Mouse (Mus musculus): ENCODE measurements at regions not wholly inside any gene's neighbourhood (a gene's known extent, or its start where the extent isn't known, plus 50 kb on each side); places are given as distances from the start of the nearest gene placed in this dataset.

DNA sequence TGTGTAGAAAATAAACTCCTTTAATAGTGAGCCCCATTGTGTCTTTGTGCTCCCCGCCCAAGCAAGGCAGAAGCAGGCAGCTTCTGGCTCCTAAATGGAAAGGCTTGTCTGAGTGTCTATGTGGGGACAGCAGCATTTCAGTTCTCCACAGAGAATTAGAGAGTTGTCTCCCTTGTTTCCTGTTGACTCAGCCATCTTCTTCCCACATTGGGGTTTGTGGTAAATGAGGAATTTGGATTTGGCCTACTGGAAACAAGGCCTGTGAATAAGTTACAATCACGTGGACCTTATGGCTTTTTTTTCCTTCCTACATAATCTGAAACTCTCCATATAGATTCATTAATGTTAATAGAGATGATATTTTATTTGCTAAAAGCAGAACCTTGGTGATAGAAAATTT lies 158.9 kb upstream of the Lef1 start:
- TF ChIP-seq REST (IDR thresholded peaks at IDR 0.05; ENCODE audit: insufficient read depth, insufficient read length): no peak
- TF ChIP-seq MAX (IDR thresholded peaks at IDR 0.05; ENCODE audit: low read depth): no peak
- no peak for TF ChIP-seq MYOD1 (IDR thresholded peaks at IDR 0.05; ENCODE audit: control insufficient read depth in 1 of 3, insufficient read length in 2 of 3, low read depth in 2 of 3)
- TF ChIP-seq MYOG (IDR thresholded peaks at IDR 0.05; ENCODE audit: control insufficient read depth in 1 of 3, insufficient read depth in 1 of 3, insufficient read length in 2 of 3, low read depth in 2 of 3): no peak
- TF ChIP-seq TCF12 (IDR thresholded peaks at IDR 0.05; ENCODE audit: insufficient read depth, poor library complexity, severe bottlenecking): peak; percentile 5
- TF ChIP-seq SRF (IDR thresholded peaks at IDR 0.05; ENCODE audit: control insufficient read depth, insufficient read length, low read depth): no peak
- no peak for TF ChIP-seq POLR2AphosphoS2 (IDR thresholded peaks at IDR 0.05; ENCODE audit: insufficient read length, low read depth)
- TF ChIP-seq CEBPB (IDR thresholded peaks at IDR 0.05; ENCODE audit: insufficient read depth, poor library complexity, severe bottlenecking): no peak
- no peak for TF ChIP-seq TCF3 (IDR thresholded peaks at IDR 0.05; ENCODE audit: insufficient read length, low read depth)
- no peak for TF ChIP-seq POLR2A (IDR thresholded peaks at IDR 0.05; ENCODE audit: insufficient read length, low read depth)
- TF ChIP-seq USF1 (IDR thresholded peaks at IDR 0.05; ENCODE audit: low read depth): peak; percentile 91
- TF ChIP-seq E2F4 (IDR thresholded peaks at IDR 0.05; ENCODE audit: insufficient read depth): no peak
- Histone ChIP-seq H3ac (ENCODE audit: control insufficient read depth, insufficient read length) (no peak overlapping the region), H3K27me3 (ENCODE audit: control insufficient read depth, insufficient read depth, insufficient read length) (no peaks in the 10 kb centered on the region), H3K79me2 (ENCODE audit: control insufficient read depth, insufficient read depth) (no peaks in the 10 kb centered on the region), H3K36me3 (ENCODE audit: control insufficient read depth, insufficient read depth) (no peaks in the 10 kb centered on the region), H3K4me3 (no peak overlapping the region), H3K4me2 (ENCODE audit: low read depth) (peak overlapping the region; percentile 99)

DNA sequence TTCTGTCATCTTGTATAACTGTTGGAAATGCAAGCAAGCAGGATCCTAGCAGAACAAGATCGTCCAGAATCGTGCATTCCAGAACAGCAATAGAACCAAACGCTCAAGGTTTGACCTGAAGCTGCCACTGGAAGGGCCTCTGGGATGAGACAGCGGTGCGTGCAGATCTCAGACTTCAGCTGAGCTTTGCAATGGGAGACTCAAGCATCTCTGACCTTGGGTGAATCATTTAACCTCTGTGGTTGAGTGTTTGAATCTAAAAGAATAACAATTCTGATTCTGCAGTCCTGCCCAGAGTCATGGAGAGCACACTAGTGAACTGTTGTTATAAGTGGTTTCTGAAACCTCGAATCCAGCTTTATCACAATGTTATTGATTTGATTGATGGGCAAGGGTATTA lies 159.4 kb upstream of the Lef1 start:
- TF ChIP-seq MYOG (IDR thresholded peaks at IDR 0.05; ENCODE audit: control insufficient read depth in 1 of 3, insufficient read depth in 1 of 3, insufficient read length in 2 of 3, low read depth in 2 of 3) (no peak), E2F4 (IDR thresholded peaks at IDR 0.05; ENCODE audit: insufficient read depth) (no peak), MYOD1 (IDR thresholded peaks at IDR 0.05; ENCODE audit: control insufficient read depth in 1 of 3, insufficient read length in 2 of 3, low read depth in 2 of 3) (no peak), POLR2A (IDR thresholded peaks at IDR 0.05; ENCODE audit: insufficient read length, low read depth) (no peak)
- H3K4me2 ChIP-seq (ENCODE audit: low read depth): peak overlapping the region; percentile 99
- H3ac ChIP-seq (ENCODE audit: control insufficient read depth, insufficient read length): no peak overlapping the region
- no peaks in the 10 kb centered on the region for H3K79me2 ChIP-seq (ENCODE audit: control insufficient read depth, insufficient read depth)
- no peaks in the 10 kb centered on the region for H3K36me3 ChIP-seq (ENCODE audit: control insufficient read depth, insufficient read depth)
- no peak overlapping the region for H3K4me3 ChIP-seq
- H3K27me3 ChIP-seq (ENCODE audit: control insufficient read depth, insufficient read depth, insufficient read length): no peaks in the 10 kb centered on the region

DNA sequence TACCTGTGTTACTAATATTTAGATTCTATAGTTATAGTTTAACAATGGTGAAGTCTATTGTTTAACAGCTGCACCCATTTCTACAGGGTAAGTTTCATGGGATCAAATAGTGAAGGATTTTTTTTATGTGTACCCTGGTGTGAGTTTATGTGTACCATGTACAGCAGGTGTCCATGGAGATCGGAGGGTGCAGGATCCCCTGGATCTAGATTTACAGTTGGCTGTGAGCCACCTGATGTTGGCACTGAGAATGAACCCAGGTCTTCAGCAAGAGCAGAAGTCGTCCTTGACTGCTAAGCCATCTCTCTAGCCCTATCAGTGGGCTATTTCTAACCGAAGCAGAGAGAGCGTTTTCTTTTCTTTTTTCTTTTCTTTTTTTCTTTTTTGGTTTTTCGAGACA lies 162.4 kb upstream of the Lef1 start:
- no peak overlapping the region for H3K4me3 ChIP-seq
- TF ChIP-seq SRF (IDR thresholded peaks at IDR 0.05; ENCODE audit: control insufficient read depth, insufficient read length, low read depth) (no peak), CEBPB (IDR thresholded peaks at IDR 0.05; ENCODE audit: insufficient read depth, poor library complexity, severe bottlenecking) (no peak), E2F4 (IDR thresholded peaks at IDR 0.05; ENCODE audit: insufficient read depth) (no peak), USF1 (IDR thresholded peaks at IDR 0.05; ENCODE audit: low read depth) (no peak), TCF12 (IDR thresholded peaks at IDR 0.05; ENCODE audit: insufficient read depth, poor library complexity, severe bottlenecking) (no peak), MAX (IDR thresholded peaks at IDR 0.05; ENCODE audit: low read depth) (no peak), MYOD1 (IDR thresholded peaks at IDR 0.05; ENCODE audit: control insufficient read depth in 1 of 3, insufficient read length in 2 of 3, low read depth in 2 of 3) (no peak), TCF3 (IDR thresholded peaks at IDR 0.05; ENCODE audit: insufficient read length, low read depth) (no peak), POLR2AphosphoS2 (IDR thresholded peaks at IDR 0.05; ENCODE audit: insufficient read length, low read depth) (no peak), POLR2A (IDR thresholded peaks at IDR 0.05; ENCODE audit: insufficient read length, low read depth) (no peak), MYOG (IDR thresholded peaks at IDR 0.05; ENCODE audit: control insufficient read depth in 1 of 3, insufficient read depth in 1 of 3, insufficient read length in 2 of 3, low read depth in 2 of 3) (no peak), REST (IDR thresholded peaks at IDR 0.05; ENCODE audit: insufficient read depth, insufficient read length) (no peak)
- no peaks in the 10 kb centered on the region for H3K36me3 ChIP-seq (ENCODE audit: control insufficient read depth, insufficient read depth)
- no peak overlapping the region for H3ac ChIP-seq (ENCODE audit: control insufficient read depth, insufficient read length)
- H3K79me2 ChIP-seq (ENCODE audit: control insufficient read depth, insufficient read depth): no peaks in the 10 kb centered on the region
- no peak overlapping the region for H3K4me2 ChIP-seq (ENCODE audit: low read depth)
- no peaks in the 10 kb centered on the region for H3K27me3 ChIP-seq (ENCODE audit: control insufficient read depth, insufficient read depth, insufficient read length)

DNA sequence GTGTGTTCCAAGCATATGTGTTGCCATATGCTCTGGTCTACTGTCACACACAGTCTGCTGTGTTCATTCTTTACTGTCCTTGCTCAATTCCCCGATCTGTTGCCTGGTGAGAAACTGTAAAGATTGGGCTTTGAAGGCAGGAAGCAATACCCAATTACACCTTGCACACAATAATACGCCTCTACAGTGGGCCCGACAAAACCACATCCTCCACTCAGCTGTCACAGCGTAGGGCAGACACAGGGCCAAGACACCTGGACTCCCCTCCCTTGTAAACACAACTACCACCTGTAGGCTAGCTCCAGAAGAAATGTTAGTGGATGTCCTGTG lies 163.0 kb upstream of the Lef1 start:
- Histone ChIP-seq H3K4me3 (no peak overlapping the region), H3K27me3 (ENCODE audit: control insufficient read depth, insufficient read depth, insufficient read length) (no peaks in the 10 kb centered on the region), H3K79me2 (ENCODE audit: control insufficient read depth, insufficient read depth) (no peaks in the 10 kb centered on the region), H3K4me2 (ENCODE audit: low read depth) (no peak overlapping the region), H3K36me3 (ENCODE audit: control insufficient read depth, insufficient read depth) (no peaks in the 10 kb centered on the region), H3ac (ENCODE audit: control insufficient read depth, insufficient read length) (no peak overlapping the region)
- TF ChIP-seq MYOG (IDR thresholded peaks at IDR 0.05; ENCODE audit: control insufficient read depth in 1 of 3, insufficient read depth in 1 of 3, insufficient read length in 2 of 3, low read depth in 2 of 3): no peak
- no peak for TF ChIP-seq E2F4 (IDR thresholded peaks at IDR 0.05; ENCODE audit: insufficient read depth)
- no peak for TF ChIP-seq POLR2A (IDR thresholded peaks at IDR 0.05; ENCODE audit: insufficient read length, low read depth)
- TF ChIP-seq SRF (IDR thresholded peaks at IDR 0.05; ENCODE audit: control insufficient read depth, insufficient read length, low read depth): no peak
- TF ChIP-seq TCF12 (IDR thresholded peaks at IDR 0.05; ENCODE audit: insufficient read depth, poor library complexity, severe bottlenecking): no peak
- TF ChIP-seq USF1 (IDR thresholded peaks at IDR 0.05; ENCODE audit: low read depth): no peak

DNA sequence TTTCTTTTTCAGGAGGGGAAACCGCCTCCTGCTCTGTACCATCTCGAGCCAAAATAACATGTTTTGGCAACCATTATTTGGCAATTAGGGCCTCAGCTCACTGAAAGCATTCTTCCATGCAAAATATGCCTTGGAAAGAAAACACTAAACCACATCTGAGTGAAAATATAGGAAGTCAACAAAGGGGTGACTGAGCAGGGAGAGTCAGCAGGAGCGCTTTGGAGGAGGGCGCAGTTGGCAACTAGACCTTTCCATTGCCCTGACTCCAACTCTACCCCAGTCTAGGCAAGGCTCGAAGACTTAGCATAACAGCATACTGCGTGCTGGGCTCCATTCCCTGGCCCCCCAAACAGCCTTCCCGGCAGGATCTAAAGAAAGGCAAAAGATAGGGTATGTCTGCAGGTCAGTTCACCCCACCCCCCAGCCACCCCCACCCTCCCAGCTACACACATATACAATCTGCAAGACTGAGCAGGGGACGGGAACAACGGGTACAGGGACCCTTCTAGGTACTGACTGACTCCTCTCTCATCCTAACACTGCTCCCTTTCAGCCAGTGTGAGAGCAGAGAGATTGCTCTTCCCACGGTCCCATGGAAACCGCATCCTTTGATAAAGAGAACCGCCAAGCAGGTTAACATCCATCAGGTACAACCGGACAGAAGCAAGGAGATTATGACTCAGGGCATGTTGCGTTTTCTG lies 163.5 kb upstream of the Lef1 start:
- Histone ChIP-seq H3ac (ENCODE audit: control insufficient read depth, insufficient read length) (no peak overlapping the region), H3K4me3 (no peak overlapping the region), H3K27me3 (ENCODE audit: control insufficient read depth, insufficient read depth, insufficient read length) (no peaks in the 10 kb centered on the region), H3K36me3 (ENCODE audit: control insufficient read depth, insufficient read depth) (no peaks in the 10 kb centered on the region), H3K79me2 (ENCODE audit: control insufficient read depth, insufficient read depth) (no peaks in the 10 kb centered on the region), H3K4me2 (ENCODE audit: low read depth) (no peak overlapping the region)
- TF ChIP-seq POLR2AphosphoS2 (IDR thresholded peaks at IDR 0.05; ENCODE audit: insufficient read length, low read depth) (no peak), REST (IDR thresholded peaks at IDR 0.05; ENCODE audit: insufficient read depth, insufficient read length) (no peak), MYOD1 (IDR thresholded peaks at IDR 0.05; ENCODE audit: control insufficient read depth in 1 of 3, insufficient read length in 2 of 3, low read depth in 2 of 3) (no peak), MYOG (IDR thresholded peaks at IDR 0.05; ENCODE audit: control insufficient read depth in 1 of 3, insufficient read depth in 1 of 3, insufficient read length in 2 of 3, low read depth in 2 of 3) (no peak), POLR2A (IDR thresholded peaks at IDR 0.05; ENCODE audit: insufficient read length, low read depth) (no peak), TCF3 (IDR thresholded peaks at IDR 0.05; ENCODE audit: insufficient read length, low read depth) (no peak), CEBPB (IDR thresholded peaks at IDR 0.05; ENCODE audit: insufficient read depth, poor library complexity, severe bottlenecking) (no peak), E2F4 (IDR thresholded peaks at IDR 0.05; ENCODE audit: insufficient read depth) (no peak), USF1 (IDR thresholded peaks at IDR 0.05; ENCODE audit: low read depth) (no peak), MAX (IDR thresholded peaks at IDR 0.05; ENCODE audit: low read depth) (no peak), SRF (IDR thresholded peaks at IDR 0.05; ENCODE audit: control insufficient read depth, insufficient read length, low read depth) (no peak), TCF12 (IDR thresholded peaks at IDR 0.05; ENCODE audit: insufficient read depth, poor library complexity, severe bottlenecking) (no peak)

Data from myocyte (in vitro differentiated cells).